Comparison of ENCODE assay signal across 8 mouse cellular contexts in genomic region chr16:44615878-44616206, GRCm38 (mm10). TPM values are rescaled to one million over a fixed set of nuclear protein-coding genes. Genes with fewer than 3 reads are reported as not detected.
DNase-seq lines count a peak whose midpoint lies in the region; ATAC-seq lines count a peak whose summit lies in the region.

No protein-coding gene starts in this region.

- H3K36me3 ChIP-seq in heart, embryonic 10.5 days = no peaks in the 10 kb centered on the region
- no peaks in the 10 kb centered on the region for H3K36me3 ChIP-seq in embryonic facial prominence, embryonic 13.5 days
- H3K36me3 ChIP-seq in hindbrain, embryonic 12.5 days = no peaks in the 10 kb centered on the region

- peak overlapping the region; percentile 49; the same call in 1 of the 2 replicates for H3K9ac ChIP-seq in embryonic facial prominence, embryonic 13.5 days
- no peak overlapping the region for H3K9ac ChIP-seq in hindbrain, embryonic 12.5 days

- H3K4me3 ChIP-seq in heart, embryonic 10.5 days = no peak overlapping the region
- no peak overlapping the region for H3K4me3 ChIP-seq in embryonic facial prominence, embryonic 13.5 days
- H3K4me3 ChIP-seq in hindbrain, embryonic 12.5 days = no peak overlapping the region

- peak; percentile 79 for ATAC-seq in embryonic facial prominence, embryonic 13.5 days (ENCODE audit: insufficient number of reproducible peaks, insufficient read depth, low FRiP score, low TSS enrichment, low read depth)
- ATAC-seq in hindbrain, embryonic 12.5 days (ENCODE audit: low FRiP score) = peak; percentile 63
- ATAC-seq in erythroid progenitor cell, adult 5-6 weeks (replicated peaks; ENCODE audit: low FRiP score, poor library complexity, severe bottlenecking) = no peak

- no peaks in the 10 kb centered on the region for H3K27me3 ChIP-seq in heart, embryonic 10.5 days (ENCODE audit: insufficient read depth, poor library complexity, severe bottlenecking)
- no peaks in the 10 kb centered on the region for H3K27me3 ChIP-seq in embryonic facial prominence, embryonic 13.5 days
- H3K27me3 ChIP-seq in hindbrain, embryonic 12.5 days = no peaks in the 10 kb centered on the region

- H3K4me2 ChIP-seq in embryonic facial prominence, embryonic 13.5 days = peak overlapping the region; percentile 47
- H3K4me2 ChIP-seq in hindbrain, embryonic 12.5 days (replicated peaks) = no peak overlapping the region

- H3K27ac ChIP-seq in heart, embryonic 10.5 days = peak overlapping the region; percentile 62
- peak overlapping the region; percentile 92 for H3K27ac ChIP-seq in embryonic facial prominence, embryonic 13.5 days
- H3K27ac ChIP-seq in hindbrain, embryonic 12.5 days = peak overlapping the region; percentile 78

- intact Hi-C loops in heart, postnatal 25 days (cut with DNase I) = no loop called here

- H3K9me3 ChIP-seq in heart, embryonic 10.5 days = no peaks in the 10 kb centered on the region
- H3K9me3 ChIP-seq in embryonic facial prominence, embryonic 13.5 days = no peaks in the 10 kb centered on the region
- H3K9me3 ChIP-seq in hindbrain, embryonic 12.5 days (replicated peaks) = no peaks in the 10 kb centered on the region

- DNase-seq in heart, embryonic 10.5 days (ENCODE audit: low spot score) = no peak
- DNase-seq in heart, postnatal 25 days (ENCODE audit: low spot score) = no peak
- DNase-seq in lung, postnatal 36 days = peak; percentile 36
- no peak for DNase-seq in right cerebral cortex, postnatal 25 days
- DNase-seq in left cerebral cortex, adult 18-20 months (ENCODE audit: low spot score in 2 of 2) = no peak

- H3K4me1 ChIP-seq in heart, embryonic 10.5 days = peaks cover 20% of the 10 kb centered on the region
- peaks cover 65% of the 10 kb centered on the region for H3K4me1 ChIP-seq in embryonic facial prominence, embryonic 13.5 days
- peaks cover 21% of the 10 kb centered on the region for H3K4me1 ChIP-seq in hindbrain, embryonic 12.5 days

- 22% methylated on average over 3 of the region's 3 CpGs for WGBS in heart, embryonic 10.5 days
- WGBS in embryonic facial prominence, embryonic 13.5 days = 6% methylated on average over 3 of the region's 3 CpGs
- 22% methylated on average over 3 of the region's 3 CpGs for WGBS in hindbrain, embryonic 12.5 days

RNA-seq across cellular contexts. Expression of gene Boc, which starts 57.1 kb away (rescaled TPM):
- 5.4 and 8.7 TPM in 2 replicates for polyA plus RNA-seq in heart, embryonic 10.5 days (2016; fragmentation: Nextera tagmentation; extraction: Ambion mirVana)
- 1 to 10 TPM; 4.5 to 5.8 TPM for total RNA-seq in heart, postnatal 25 days (2021)
- polyA plus RNA-seq in embryonic facial prominence, embryonic 13.5 days (2015; fragmentation: Nextera tagmentation; extraction: Ambion mirVana) = 51.1 and 53.9 TPM in 2 replicates
- 35.5 and 37.5 TPM in 2 replicates for polyA plus RNA-seq in hindbrain, embryonic 12.5 days (2016; fragmentation: Nextera tagmentation; extraction: Ambion mirVana)
- total RNA-seq in erythroid progenitor cell, adult 5-6 weeks (2015; ENCODE audit: low replicate concordance) = not detected in 2 replicates
- not detected in 2 replicates for total RNA-seq in erythroid progenitor cell, adult 5-6 weeks (2017; ENCODE audit: low replicate concordance)
- 10 to 100 TPM; 19.5 to 23.5 TPM for total RNA-seq in left cerebral cortex, adult 18-20 months (2021)

Comparison
In these comparisons a context has a peak if more than half of its experiments do, and no peak if none do; other contexts are left out.
1. RNA of gene Boc, which starts 57.1 kb away (total RNA-seq): 19.5 to 23.5 TPM in left cerebral cortex, adult 18-20 months and 4.5 to 5.8 TPM in heart, postnatal 25 days; not detected in erythroid progenitor cell, adult 5-6 weeks; every median in the first group is over 4 times any median in the second.
2. Peak in every context shown above with its lines, with median percentiles within 50 percentile points of each other: H3K27ac ChIP-seq.